Comparison of ENCODE assay signal across 9 mouse cellular contexts in the genomic region with DNA sequence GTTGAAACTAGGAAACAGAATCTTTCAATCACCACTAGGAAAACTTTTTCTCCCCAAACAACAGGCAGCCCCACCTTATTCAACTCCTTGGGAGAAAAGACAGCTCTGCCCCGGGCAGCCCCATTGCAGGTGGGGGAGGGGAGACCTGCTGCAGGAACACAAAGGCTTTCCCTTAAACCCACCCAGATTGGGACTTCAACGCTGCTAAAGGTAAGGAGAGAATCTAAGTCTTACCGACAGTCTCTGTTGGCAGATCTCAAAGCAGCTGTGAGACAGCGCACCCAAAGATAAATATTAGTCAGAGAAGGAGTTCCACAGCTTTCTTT. TPM values are rescaled to one million over a fixed set of nuclear protein-coding genes. Genes with fewer than 3 reads are reported as not detected.
DNase-seq lines count a peak whose midpoint lies in the region; ATAC-seq lines count a peak whose summit lies in the region.
"Had no signal": no experiment of that assay in that cellular context is flagged by ENCODE, and none has a peak within 500 bp of the region (broad histone marks: within the 10 kb centered on the region; RNA-seq: fewer than 3 reads in every experiment).

No protein-coding gene starts in this region.

- peak overlapping the region; percentile 39 for H3K4me3 ChIP-seq in hindbrain, embryonic 10.5 days
- peak overlapping the region; percentile 23 for H3K4me3 ChIP-seq in midbrain, embryonic 15.5 days

- peak overlapping the region; percentile 88 for H3K27ac ChIP-seq in hindbrain, embryonic 10.5 days
- H3K27ac ChIP-seq in midbrain, embryonic 15.5 days: peak overlapping the region; percentile 82

- no peaks in the 10 kb centered on the region for H3K36me3 ChIP-seq in hindbrain, embryonic 10.5 days
- H3K36me3 ChIP-seq in midbrain, embryonic 15.5 days (replicated peaks): no peaks in the 10 kb centered on the region

- H3K27me3 ChIP-seq in hindbrain, embryonic 10.5 days (ENCODE audit: insufficient read depth, poor library complexity, severe bottlenecking): no peaks in the 10 kb centered on the region
- no peaks in the 10 kb centered on the region for H3K27me3 ChIP-seq in midbrain, embryonic 15.5 days (replicated peaks)

- peak overlapping the region; percentile 43 for H3K4me2 ChIP-seq in midbrain, embryonic 15.5 days

- 0 out of 2 replicates have a peak overlapping the region, but pooled peaks have one; percentile 7 for H3K9ac ChIP-seq in midbrain, embryonic 15.5 days

- 0 out of 2 replicates have a peak, but pooled peaks cover 6% of the 10 kb centered on the region for H3K4me1 ChIP-seq in hindbrain, embryonic 10.5 days (replicated peaks)
- H3K4me1 ChIP-seq in midbrain, embryonic 15.5 days: 0 out of 2 replicates have a peak, but pooled peaks cover 4% of the 10 kb centered on the region

- 6% methylated on average over 4 of the region's 4 CpGs for WGBS in hindbrain, embryonic 10.5 days
- WGBS in midbrain, embryonic 15.5 days: 7% methylated on average over 4 of the region's 4 CpGs

- DNase-seq in layer of hippocampus, postnatal 10 days (ENCODE audit: low spot score in 2 of 2): peak; percentile 23 to 44
- no peak for DNase-seq in layer of hippocampus, adult 8-10 months (ENCODE audit: low spot score in 2 of 2)
- DNase-seq in embryo, embryonic 10.5 days (ENCODE audit: low spot score): peak; percentile 81
- DNase-seq in hindbrain, embryonic 10.5 days (ENCODE audit: low spot score): peak; percentile 68
- no peak for DNase-seq in adrenal gland, adult 18-20 months (ENCODE audit: low spot score in 2 of 2)
- no peak for DNase-seq in left cerebral cortex, adult 18-20 months (ENCODE audit: low spot score in 2 of 2)
- no peak for DNase-seq in thymus, postnatal 0 days (ENCODE audit: low spot score)

- ATAC-seq in midbrain, embryonic 15.5 days (replicated peaks): peak; percentile 94

- H3K9me3 ChIP-seq in hindbrain, embryonic 10.5 days: no peaks in the 10 kb centered on the region
- H3K9me3 ChIP-seq in midbrain, embryonic 15.5 days: no peaks in the 10 kb centered on the region

RNA-seq across cellular contexts. Expression of gene Gm26661, which starts 41.7 kb away (rescaled TPM):
- not detected for total RNA-seq in layer of hippocampus, postnatal 10 days (2021)
- not detected for total RNA-seq in layer of hippocampus, adult 8-10 months (2022)
- not detected in 2 replicates for polyA plus RNA-seq in hindbrain, embryonic 10.5 days (2016; fragmentation: Nextera tagmentation; extraction: Ambion mirVana)
- not detected in 2 replicates for polyA plus RNA-seq in midbrain, embryonic 15.5 days (2015; fragmentation: Nextera tagmentation; extraction: Ambion mirVana)
- not detected for total RNA-seq in adrenal gland, adult 18-20 months (2021)
- total RNA-seq in left cerebral cortex, adult 18-20 months (2021): not detected
- not detected in 2 replicates for polyA plus RNA-seq in thymus, postnatal 0 days (2015; fragmentation: Nextera tagmentation; extraction: Ambion mirVana)
- total RNA-seq: hematopoietic stem cell, adult 5-6 weeks had no signal

Comparison
In these comparisons a context has a peak if more than half of its experiments do, and no peak if none do; other contexts are left out.
1. DNase-seq: peak in layer of hippocampus, postnatal 10 days (2 of 2), embryo, embryonic 10.5 days (single experiment) and hindbrain, embryonic 10.5 days (single experiment); none in layer of hippocampus, adult 8-10 months (0 of 2), adrenal gland, adult 18-20 months (0 of 2), left cerebral cortex, adult 18-20 months (0 of 2) and thymus, postnatal 0 days (single experiment).